Mouse (Mus musculus) common myeloid progenitor, adult 5-6 weeks (primary cell): Measurements from ENCODE around the gene Dapk2. TPM values are rescaled to one million over a fixed set of nuclear protein-coding genes. Genes with fewer than 3 reads are reported as not detected.

ENCODE experiments used
- ATAC-seq: replicated peaks from 2 replicates; pipeline ENCODE4 v1.8.0; 2016; ENCODE audit warnings: low read depth, mild to moderate bottlenecking, moderate TSS enrichment, inconsistent platforms; ENCODE audit not compliant: poor library complexity, severe bottlenecking
- total RNA-seq: library from RNA; stranded (forward); fragments of 200-1000, 187-1606 nt; gene quantifications from 2 replicates; pipeline ENCODE4 v1.2.3, GENCODE M21; 2017

Gene Dapk2
- total RNA-seq, 1 experiment from 2014 or later, result 4.0 TPM

DNA sequence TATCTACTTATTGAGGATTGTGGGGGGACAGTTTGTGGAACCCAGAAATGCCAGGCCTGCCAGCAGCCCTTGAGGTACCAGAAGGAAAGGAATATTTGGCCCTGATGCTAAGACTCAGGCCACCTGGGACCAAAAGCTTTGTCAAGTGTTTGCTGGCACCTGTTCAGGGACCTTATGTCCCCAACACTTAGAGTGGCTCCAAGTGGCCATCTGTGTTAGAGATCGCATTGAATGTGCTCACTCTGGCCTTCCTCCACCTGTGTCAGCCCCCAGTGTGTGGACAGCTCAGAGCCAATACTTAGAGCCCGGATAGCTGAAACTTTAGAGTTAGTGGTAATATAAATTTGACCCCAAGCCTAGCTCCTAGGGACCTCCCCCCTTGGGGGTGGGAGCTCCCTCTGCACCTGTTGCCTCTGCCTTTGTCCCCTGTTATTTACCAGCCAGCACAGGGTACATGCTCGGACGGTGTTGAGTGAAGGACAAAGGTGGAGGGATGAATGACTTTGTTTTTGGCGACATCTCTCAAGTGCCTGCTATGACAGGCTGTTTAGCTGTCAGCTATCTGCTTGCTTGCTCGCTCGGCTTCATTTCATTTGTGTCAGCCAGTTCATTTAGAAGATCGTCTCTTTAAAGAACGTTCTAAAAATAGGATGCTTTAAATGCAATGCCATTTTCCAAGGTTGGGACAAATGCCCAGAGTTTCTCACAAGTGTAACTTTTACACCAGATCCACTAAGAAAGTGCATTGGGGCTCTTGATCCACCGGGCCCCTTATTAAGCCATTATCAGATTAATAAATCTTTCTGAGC, 61.1 kb downstream of the Dapk2 start:
- ATAC-seq, result no peak

DNA sequence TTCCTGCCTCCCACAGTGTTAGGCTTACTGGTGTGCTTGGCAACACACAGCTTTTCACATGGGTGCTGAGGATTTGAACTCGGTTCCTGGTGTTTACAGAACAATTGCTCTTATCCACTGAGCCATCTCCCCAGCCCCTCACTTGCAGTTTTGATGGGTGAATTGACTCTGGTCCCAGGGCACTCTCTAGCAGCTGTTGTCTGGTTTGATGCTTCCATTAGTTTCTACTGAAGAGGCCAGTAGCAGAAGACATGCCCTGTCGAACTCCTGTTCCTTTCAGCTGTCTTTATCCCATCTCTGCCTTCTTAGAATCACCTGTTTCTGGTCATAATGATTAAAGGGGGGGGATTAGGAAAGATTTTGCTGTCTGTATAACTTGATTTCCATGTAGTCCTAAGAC, 65.8 kb downstream of the Dapk2 start:
- no peak for ATAC-seq

DNA sequence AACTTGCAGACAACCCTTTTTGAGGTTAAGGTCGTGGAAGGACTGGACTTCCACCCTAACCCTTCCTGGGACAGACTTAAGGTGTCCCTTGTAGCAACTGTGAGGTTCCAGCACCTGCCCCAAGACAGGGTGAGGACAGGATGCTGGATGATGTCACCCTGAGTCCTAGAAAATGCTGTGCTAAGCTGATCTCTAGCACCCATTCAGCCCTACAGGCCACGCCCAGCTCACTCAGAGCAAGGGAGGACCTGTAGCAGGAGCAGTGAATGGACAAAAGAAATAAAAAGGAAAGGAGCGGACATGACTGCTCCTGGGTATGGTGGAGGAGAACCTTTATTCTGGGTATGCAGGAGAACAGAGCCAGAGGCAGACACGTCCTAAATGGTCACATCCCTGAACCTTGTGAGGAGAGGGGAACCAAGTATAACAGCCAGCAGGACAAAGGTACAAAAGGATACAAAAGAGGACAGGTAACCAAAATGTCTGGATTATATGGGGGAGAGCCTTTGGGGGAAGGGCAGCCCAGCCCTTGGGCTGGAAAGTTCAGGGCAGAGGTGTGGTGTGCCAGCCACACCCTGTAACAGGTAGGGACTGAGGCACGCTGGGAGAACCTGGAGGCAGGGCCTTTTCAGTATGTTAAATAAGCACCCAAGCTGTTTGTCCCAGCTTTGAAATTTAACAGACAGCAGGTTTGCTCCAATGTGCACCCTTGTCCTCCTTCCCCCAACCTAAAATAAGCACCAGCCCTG, 67.9 kb downstream of the Dapk2 start:
- no peak for ATAC-seq

DNA sequence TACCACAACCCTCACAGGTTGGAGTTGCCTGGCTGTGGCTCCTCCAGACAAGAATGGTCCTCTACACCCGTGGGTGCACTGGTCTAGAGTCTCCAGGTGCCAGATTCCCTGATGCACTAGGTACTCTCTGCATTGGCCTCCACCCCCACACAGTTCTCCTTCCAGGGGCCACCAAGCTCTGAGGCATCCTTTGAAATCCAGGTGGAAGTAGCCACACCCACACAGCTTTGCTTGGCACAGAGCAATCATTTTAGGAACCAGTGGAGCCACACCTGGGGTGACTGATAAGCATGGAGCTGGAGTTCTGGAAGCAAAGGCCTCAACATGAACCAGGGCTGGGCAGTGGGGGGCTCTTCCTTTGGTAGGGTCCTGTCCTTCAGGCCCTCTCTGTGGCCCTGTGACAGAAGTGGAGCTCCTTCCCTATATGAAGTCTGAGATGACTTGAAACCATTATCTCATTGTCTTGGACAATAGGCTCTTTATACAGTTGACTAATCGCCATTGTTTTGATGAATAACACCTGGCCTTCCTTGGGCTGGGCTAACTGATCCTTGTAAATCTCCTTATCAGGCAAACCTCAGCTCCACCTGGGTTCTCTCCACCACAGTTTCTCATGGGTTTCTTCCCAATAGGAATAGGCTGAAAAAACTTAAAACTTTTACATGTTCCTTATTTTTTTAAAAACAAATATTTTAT, 70.6 kb downstream of the Dapk2 start:
- ATAC-seq, result no peak

DNA sequence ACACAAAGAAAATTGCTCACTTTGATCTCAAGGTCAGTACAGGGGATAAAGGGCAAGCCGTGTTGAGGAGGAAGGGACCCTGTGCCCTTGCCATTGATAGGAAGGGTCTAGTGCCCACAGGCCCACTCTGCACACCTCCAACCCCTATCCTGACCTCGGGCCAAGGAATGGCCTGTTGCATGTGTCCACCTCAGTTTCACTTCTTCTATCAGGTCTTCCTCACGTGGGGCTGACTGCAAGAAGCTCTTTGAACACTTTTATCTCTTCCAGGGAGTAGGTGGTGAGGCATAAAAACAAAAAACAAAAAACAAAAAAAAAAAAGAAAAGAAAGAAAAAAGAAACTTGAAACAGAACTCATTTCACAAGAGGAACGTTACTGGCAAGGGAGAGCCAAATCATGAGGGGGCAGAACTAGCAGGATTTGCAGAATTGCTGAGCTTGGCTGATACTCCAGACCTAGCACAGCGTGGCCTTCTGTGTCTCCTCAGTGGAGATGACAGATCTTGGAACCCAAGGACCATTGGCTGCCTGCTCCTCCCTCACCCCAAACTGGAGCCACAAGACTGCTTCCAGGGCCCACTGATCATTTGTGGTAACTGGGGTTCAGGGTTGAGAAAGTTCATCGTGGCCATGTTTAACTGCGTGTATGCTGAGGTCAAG, 73.9 kb downstream of the Dapk2 start:
- no peak for ATAC-seq

DNA sequence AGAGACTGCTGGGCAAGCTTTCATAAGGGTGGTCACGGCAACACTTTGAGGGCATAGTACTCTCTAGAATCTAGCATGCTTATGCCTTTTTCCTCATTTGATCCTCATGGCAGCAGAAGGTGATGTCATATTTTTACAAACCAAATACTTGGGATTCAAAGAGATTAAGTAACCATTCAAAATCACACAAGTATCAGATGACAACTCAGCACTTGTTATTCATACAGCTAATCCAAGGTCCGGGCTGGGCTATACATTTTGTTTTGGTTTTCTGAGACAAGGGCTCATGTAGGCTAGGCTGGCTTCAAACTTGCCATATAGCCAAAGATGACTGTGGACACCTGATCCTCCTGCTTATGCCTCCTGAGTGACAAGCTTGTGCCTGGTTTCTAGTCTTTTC, 78.6 kb downstream of the Dapk2 start:
- ATAC-seq, result no peak

DNA sequence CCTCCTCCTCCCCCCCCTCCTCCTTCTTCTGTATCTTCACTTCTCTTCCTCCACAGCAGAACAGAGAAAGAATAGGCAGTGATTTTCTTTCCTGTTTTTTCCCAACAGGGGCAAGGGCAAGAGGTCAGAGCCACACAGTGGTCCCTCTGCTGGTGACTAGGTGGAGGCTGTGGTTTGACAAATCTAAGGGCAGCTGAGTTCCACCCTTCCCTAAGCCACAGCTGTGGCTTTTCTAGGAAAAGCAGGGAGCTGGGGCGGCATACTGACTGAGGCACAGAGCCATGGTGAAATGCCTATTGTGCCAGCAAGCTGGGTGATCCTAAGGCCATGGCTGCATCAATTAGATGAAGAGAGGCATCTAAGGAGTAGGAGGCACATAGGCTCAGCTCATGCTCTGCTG, 79.7 kb downstream of the Dapk2 start:
- ATAC-seq, result no peak

DNA sequence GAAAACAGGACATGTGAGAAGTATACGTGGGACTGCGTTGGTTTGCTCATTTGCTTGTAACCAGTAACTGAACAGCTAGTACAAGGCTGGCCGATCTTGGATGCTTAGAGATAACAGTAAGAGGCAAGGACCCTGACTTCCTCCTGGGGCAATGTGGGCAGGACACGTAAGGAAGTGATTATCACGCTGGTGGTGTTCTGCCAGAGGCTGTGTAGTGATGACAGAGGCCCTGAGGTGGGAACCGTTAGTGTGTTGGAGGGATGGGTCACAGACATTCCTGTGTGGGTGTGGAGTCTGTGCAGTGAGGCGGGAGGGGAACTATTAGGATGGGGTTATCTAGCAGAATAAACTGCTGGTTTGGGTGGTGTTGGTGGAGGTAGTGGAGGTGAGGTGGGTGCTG, 81.2 kb downstream of the Dapk2 start:
- peak; percentile 87 for ATAC-seq

DNA sequence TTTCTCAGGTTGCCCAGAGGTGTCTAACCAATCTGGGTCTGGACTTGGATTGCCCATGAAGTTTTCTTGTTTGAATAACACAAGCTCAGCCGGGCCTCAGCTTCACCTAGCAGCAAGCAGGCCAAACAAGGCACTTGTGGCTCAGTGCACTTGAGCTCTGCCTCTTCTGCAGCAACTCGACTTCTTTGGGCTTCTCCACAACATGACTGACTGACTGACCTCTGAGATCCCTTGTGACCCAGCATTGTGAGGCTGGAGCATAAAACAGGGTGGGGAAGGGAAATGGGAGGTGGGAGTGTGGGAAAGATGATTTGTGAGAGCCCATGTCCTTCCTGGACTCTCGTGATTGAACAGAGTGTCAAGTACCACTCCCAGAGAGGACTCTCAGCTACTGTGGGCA, 81.7 kb downstream of the Dapk2 start:
- ATAC-seq, result no peak

DNA sequence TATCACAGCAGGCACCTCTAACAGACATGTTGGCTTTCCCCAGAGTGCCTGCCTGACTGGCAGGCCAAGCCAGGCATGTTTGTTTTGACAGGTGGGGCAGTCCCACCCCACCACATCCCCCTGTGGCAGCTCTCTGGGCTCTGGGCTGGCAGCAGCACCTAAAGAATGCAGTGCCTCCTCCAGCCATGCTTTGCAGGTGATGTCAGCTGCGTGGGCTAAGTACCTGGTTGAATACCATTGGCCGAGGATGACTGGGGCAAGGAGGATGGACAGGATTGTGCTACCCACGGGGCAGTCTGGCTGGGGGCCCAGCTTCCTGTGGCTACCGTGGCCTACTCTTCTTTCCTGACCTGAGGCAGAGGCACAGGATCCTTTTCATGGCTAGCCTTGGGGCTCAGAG, 82.5 kb downstream of the Dapk2 start:
- no peak for ATAC-seq

DNA sequence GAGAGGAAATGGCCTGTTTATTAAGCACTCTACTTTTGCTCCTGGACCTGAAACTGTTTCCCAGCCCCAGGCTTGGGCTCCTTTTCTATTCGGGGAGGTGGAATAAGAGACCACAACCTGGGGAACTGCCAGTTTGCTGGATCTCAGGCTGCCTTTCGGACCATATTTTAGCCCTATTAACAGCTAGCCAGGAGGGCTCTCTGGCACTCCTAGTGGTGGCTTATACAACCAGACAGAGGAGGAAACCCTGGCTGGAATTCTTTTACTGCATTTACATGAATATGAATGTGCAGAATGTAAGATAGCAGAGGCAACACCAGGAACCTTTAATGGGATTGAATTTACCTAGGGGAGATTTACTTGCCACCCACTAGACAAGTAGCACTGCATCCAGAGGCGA, 83.0 kb downstream of the Dapk2 start:
- peak; percentile 73 for ATAC-seq

DNA sequence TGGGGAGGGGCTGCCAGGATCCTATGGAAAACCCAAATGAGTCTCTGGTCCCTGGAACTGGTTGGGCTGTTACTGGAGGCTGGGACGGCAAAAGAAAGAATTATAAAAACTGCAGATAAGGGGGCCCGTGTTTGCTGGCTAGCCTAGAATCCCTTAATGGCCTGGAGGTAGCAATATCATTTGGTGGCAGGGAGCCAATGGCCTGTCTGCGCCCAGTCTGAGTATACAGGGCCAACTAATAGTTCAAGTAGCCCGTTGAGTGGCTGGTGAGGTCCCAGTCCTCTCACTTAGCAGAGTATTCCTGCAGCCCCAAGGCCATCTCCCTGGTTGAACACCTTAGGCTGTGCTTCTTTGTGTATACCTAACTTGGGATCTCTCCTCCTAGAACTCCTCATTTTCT, 83.7 kb downstream of the Dapk2 start:
- no peak for ATAC-seq

DNA sequence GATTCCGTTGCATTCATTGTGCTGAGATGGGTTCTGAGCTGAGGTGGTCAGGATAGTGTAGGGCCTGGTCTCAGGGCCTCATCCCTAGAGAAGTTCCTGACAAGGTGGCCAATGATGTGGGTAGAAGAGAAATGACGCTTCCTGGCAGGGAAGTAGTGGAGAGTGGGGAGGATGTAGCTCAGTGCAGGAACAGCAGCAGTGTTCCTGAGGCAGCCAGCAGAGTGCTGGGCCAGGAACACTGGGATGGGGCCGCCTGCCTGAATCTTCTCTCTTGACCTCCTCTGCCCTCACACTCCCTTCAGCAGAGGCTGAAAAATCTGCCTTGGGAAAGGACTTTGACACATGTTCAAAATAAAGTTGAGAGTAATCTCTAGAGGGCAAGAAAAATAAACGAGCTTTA, 85.2 kb downstream of the Dapk2 start:
- no peak for ATAC-seq

DNA sequence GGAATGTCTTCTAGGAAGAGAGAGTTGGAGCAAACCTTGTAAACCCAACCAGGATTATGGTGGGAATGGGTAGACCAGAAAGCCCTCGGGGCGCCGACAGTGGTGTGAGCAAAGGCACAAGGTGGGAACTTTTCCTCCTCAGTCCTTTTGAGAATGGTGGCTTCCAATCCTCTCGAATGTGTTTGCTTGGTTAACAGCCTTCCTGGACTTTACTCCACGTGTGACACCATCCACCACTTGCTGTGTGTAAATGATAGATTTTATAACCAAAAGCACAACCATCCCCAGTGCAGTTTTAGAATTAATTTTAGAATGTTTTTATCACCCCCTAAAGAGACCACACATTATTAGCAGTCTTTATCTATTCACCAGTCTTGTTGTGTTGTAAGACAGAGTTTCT, 86.1 kb downstream of the Dapk2 start:
- ATAC-seq, result no peak

DNA sequence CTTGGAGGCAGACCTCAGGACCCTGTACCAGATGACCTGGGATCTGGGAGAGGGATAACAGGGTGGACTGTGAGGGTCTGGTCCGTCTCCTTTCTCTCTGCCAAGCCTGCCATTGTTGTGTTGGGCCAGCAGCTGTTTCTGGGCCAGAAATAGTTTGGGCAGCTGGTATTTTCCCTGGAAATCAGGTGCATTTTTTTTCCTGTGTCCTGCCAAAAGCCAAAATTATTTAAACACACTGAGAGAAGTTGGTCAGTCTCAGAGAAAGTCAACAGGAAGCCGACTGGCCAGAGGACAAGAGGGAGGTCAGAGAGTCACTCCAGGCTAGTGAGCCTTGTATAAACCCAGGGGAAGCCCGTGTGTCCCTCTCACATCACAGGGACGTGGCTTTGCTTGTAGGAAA, 87.7 kb downstream of the Dapk2 start:
- ATAC-seq, result no peak

DNA sequence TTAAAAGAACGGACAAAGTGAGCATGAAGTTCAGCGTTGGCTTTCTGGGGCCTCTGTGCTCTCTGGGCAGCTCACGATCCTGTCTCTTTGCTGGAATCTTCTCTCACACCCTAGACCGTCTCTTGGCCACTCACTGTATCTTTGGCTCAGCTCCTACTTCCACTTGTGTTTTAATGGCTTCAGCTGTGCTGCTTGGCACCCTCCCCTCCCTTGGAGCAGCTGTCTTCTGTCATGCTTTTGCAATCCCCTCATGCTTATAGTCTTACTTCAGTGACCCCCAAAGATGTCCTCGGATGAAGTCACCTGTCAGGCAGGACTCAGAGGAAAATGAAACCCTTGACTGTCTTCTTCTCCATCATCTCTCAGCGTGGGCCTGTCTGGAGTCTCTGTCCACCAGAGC, 91.3 kb downstream of the Dapk2 start:
- ATAC-seq, result no peak

DNA sequence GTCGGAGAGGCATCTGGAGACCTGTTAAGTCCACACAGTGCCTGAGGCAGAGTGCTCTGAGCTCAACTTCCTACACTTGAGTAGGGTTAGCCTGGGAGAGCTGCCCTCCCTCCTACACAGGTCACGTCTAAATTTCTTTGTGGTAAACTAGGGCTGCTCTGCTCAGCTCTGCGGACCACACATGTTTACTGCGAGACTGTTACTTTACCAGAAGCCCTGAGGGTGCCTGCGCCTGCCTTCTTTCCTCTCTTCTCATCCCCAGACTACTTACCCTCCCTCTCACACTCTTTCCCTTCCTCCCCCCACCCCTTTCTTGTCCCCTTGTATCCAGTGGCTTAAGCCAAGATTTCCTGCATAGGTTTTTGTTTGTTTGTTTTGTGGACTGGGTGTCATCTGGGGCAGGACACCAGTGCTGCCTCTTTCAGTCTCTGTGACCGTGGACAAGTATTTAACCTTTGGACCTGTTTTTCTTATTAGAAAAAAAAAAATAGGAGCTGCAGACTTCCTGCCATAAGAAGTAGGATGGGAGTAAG, 93.2 kb downstream of the Dapk2 start:
- no peak for ATAC-seq

DNA sequence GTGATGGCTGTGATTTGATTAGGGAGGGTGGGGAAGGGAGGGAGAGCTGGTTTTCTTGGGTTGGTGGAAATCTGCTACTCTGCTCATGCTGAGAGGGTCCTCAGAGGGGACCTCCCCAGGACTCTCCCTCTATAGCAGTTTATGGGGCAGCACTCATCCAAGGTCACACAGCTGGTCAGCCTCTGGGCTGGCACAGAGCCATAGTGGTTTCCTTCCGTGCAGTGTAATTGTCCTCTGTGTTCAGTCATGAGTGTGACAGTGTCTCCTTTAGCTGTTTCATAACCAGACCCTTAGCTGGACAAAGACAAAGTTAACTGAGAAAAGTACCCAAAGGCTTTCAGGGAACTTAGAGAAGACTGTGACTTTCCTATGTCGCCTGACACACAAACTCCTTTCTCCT, 103.7 kb downstream of the Dapk2 start:
- no peak for ATAC-seq

DNA sequence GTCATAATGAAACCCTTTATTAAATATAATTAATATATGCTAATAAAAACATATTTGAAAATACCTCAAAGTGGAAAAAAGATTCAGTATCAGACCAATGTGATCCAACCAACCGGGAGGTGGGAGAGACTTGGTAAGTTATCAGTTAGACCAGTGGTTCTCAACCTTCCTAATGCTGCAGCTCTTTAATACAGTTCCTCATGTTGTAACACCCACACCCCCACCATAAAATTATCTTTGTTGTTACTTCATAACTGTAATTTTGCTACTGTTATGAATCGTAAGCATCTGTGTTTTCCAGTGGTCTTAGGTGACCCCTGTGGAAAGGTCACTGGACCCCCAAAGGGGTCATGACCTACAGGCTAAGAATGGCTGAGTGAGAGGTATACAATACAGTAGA, 105.7 kb downstream of the Dapk2 start:
- ATAC-seq, result no peak

DNA sequence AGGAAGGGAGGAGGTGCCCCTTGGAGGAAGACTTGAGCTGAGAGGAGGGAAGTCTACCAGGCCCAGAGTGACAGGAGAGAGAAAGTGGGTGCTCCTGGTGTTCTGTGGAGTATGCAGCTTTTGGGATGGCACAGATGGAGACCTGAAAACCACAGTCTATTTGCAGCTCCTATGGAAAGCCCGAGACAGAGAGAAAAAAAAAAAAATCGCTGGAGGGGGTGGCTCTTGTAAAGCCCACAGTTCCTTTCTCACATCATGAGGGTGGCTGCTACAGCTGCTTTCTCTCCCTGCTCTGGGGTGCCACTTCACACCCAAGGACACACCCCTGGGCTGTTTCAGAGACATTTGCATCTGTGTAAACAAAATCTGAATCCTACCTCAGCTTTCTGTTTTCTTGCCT, 107.6 kb downstream of the Dapk2 start:
- ATAC-seq, result no peak
